Mouse (Mus musculus): ENCODE data around the gene Tent5c.

Tent5c gene

GRCm38 (mm10) chr3:100487046-100487445, 2.1 kb downstream of the Tent5c start:
- no peak for DNase-seq (ENCODE audit: low spot score)

- DNase-seq (ENCODE audit: low spot score) = no peak
These were observed 3.6 kb downstream of the Tent5c start for GRCm38 (mm10) chr3:100485390-100486132.

- DNase-seq (ENCODE audit: low spot score) = no peak
These were observed 6.0 kb downstream of the Tent5c start for GRCm38 (mm10) chr3:100482971-100483610.

- no peak for DNase-seq (ENCODE audit: low spot score)
These were observed 6.7 kb downstream of the Tent5c start for GRCm38 (mm10) chr3:100482324-100482911.

DNA sequence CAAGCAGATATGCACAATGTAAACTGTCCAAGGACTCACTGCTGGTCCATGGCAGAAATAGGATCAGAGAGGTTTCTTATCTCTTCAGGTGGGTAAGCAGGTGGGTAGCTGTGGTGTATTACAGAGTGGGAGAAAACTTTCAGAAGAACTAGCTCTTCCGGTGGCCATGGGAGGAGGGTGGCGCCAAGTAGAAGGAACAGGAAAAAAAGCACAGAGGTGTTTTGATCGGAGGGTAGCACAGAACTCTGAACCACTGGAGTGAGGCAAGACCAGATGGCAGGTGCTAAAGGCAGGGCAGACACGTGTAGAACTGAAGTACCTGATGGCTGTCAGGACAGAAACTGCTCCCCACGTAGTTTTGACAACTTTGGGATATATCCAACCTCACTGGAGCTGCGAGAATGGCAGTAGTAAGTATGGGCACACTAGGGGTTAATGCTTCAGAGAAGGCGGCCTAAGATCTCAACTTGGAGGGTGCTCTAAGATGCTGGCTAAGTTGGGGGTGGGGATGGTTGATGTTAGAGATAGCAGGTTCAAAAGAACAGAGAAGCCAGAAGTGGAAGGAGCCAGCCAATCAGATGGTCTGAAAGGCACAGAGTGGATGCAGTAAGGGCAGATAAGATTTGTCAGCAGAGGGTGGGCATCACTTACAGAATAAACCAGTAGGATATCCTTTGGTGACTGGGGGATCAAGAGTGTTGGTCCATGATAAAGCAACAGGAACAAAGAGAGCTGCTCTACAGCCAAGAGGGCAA, 8.7 kb downstream of the Tent5c start:
- no peak for DNase-seq (ENCODE audit: low spot score)

- no peak for DNase-seq (ENCODE audit: low spot score)
These were observed 14.1 kb downstream of the Tent5c start for GRCm38 (mm10) chr3:100474950-100475472.

DNA sequence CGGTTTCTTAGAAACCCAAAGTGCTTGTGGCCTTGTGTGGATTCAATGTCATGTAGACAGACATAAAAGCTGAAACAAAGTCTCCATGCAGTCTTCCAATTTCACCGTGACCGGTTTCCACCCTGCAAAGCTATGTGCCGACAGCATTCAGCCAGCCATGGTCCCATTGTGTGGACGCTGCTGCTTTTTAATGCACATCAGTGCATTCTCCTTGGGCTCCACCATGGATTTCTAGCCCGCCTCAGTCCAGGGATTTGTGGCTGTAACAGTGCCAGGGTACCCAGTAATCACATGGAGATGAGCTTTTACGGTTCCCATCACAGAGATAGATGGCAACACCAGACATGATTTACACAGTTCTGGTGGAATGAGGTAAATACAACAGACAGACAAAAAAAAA, 14.6 kb downstream of the Tent5c start:
- no peak for DNase-seq (ENCODE audit: low spot score)

- DNase-seq (ENCODE audit: low spot score) = no peak
These were observed 16.0 kb downstream of the Tent5c start for GRCm38 (mm10) chr3:100473146-100473545.

GRCm38 (mm10) chr3:100470902-100471301, 18.2 kb downstream of the Tent5c start:
- DNase-seq (ENCODE audit: low spot score) = no peak

GRCm38 (mm10) chr3:100470101-100470500, 19.0 kb downstream of the Tent5c start:
- DNase-seq (ENCODE audit: low spot score) = no peak

GRCm38 (mm10) chr3:100466551-100466950, 22.6 kb downstream of the Tent5c start:
- no peak for DNase-seq (ENCODE audit: low spot score)

- DNase-seq (ENCODE audit: low spot score) = no peak
These were observed 24.5 kb downstream of the Tent5c start for GRCm38 (mm10) chr3:100464596-100464995.

- DNase-seq (ENCODE audit: low spot score) = no peak
These were observed 25.2 kb downstream of the Tent5c start for GRCm38 (mm10) chr3:100463959-100464265.

- DNase-seq (ENCODE audit: low spot score) = no peak
These were observed 25.8 kb downstream of the Tent5c start for GRCm38 (mm10) chr3:100463160-100463958.

- DNase-seq (ENCODE audit: low spot score) = no peak
These were observed 26.7 kb downstream of the Tent5c start for GRCm38 (mm10) chr3:100462235-100463083.

DNA sequence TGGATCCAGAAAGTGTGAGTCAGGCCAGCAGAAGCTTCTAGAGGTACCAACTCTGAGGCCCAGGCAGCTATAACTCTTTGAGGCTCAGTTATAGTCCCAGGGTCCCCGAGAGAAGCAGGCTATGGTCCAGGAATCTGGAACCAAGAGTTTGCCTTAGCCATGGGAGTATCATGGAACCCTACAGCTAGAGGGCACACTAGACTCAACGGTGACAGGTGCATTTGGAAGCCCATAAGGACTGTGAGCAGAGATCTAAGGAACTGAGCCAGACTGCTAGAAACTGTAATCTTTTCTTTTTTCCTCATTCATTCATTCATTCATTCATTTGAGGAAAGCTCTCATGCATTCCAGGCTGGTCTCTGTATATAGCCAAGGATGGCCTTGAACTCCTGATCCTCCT, 28.6 kb downstream of the Tent5c start:
- no peak for DNase-seq (ENCODE audit: low spot score)

GRCm38 (mm10) chr3:100443798-100444500, 45.2 kb downstream of the Tent5c start:
- no peak for DNase-seq (ENCODE audit: low spot score)

DNA sequence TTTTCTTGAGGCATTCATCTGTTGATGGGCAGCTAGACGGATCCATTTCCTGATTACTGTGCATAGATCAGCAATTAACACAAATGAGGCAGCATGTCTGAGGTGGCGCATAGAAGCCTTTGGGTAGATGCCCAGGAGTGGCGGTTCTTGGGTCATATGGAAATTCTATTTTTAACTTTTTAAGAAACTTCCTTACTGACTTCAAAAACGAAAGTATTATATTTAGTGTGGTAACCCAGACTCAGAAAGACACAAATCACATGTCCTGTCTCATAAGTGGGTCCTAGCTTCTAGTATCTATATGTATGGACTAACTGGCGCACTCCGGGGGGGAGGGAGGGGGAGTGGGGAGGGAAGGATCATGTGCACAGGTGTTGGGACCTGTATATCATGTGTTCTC, 46.6 kb downstream of the Tent5c start:
- DNase-seq (ENCODE audit: low spot score) = no peak

DNA sequence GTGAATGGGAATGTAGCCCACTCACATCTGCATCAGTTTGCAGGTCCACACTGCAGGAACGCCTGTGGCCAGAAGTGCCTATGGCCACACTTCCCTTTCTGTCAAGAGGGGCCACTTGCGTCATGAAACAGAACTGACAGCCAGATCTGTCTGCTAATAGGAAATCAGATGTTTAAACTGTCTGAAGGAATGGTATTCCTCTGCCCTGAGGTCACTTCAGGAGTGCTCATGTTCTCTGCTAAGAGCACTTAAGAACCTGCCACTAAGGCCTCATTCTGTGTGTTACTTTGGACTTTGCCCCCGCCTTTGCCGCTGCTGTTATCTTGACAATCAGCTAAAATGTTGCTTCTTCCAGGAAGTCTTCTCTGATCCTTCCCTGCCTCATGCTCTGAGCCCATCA, 48.4 kb downstream of the Tent5c start:
- no peak for DNase-seq (ENCODE audit: low spot score)

DNA sequence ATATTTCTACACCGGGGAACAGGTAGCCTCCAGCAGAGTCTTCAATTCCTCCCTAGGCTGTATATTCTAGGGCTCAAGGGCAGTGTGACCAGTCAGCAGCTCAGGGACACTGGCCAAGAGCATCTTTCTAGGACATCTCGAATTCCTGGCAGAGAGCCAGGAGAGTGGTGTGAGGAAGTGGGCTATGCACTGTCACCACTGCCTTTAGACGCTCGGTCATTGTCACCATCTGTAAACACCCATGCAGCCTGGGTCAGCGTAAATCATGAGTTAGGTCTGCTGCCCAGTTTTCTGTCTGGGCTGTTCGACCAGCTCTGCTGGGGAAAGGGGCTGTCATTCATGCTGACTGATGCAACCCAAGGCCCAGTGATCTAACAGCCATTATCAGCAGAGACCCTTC, 49.1 kb downstream of the Tent5c start:
- DNase-seq (ENCODE audit: low spot score) = no peak
